Mouse (Mus musculus) embryonic facial prominence, embryonic 12.5 days (tissue): ENCODE results near the gene Ildr2. TPM values are rescaled to one million over a fixed set of nuclear protein-coding genes. Genes with fewer than 3 reads are reported as not detected.

Experiments used
- ATAC-seq: fragments of 200-750 bp; cut with Nextera tagmentation; 2 replicates; pipeline ENCODE4 v1.8.0; 2017; ENCODE audit not compliant: insufficient number of reproducible peaks, insufficient read depth, low FRiP score, low TSS enrichment
- H3K27ac ChIP-seq: fragments of 300-500 bp; sonication (generic); 2 replicates; pipeline ENCODE4 v1.5.1; 2016; ENCODE audit warnings: mild to moderate bottlenecking
- H3K27me3 ChIP-seq: fragments of 300-500 bp; sonication (generic); 2 replicates; pipeline ENCODE4 v1.6.1; 2016; ENCODE audit warnings: mild to moderate bottlenecking, moderate library complexity
- H3K36me3 ChIP-seq: fragments of 300-500 bp; sonication (generic); 2 replicates; pipeline ENCODE4 v1.6.1; 2016; ENCODE audit warnings: mild to moderate bottlenecking
- H3K4me1 ChIP-seq: fragments of 300-500 bp; sonication (generic); 2 replicates; pipeline ENCODE4 v1.6.1; 2016
- H3K4me2 ChIP-seq: fragments of 300-500 bp; sonication (generic); replicated peaks from 2 replicates; pipeline ENCODE4 v1.6.1; 2016; ENCODE audit warnings: mild to moderate bottlenecking, moderate library complexity
- H3K4me3 ChIP-seq: fragments of 300-500 bp; sonication (generic); 2 replicates; pipeline ENCODE4 v1.5.1; 2016; ENCODE audit warnings: mild to moderate bottlenecking
- H3K9ac ChIP-seq: fragments of 300-500 bp; sonication (generic); 2 replicates; pipeline ENCODE4 v1.6.1; 2016; ENCODE audit warnings: mild to moderate bottlenecking, moderate library complexity
- H3K9me3 ChIP-seq: fragments of 300-500 bp; sonication (generic); 2 replicates; pipeline ENCODE4 v1.6.1; 2016; ENCODE audit warnings: mild to moderate bottlenecking, moderate library complexity
- WGBS: fragments of 180-500 bp; shearing (Covaris S2); methylation state at CpG from one replicate; pipeline ENCODE4 v1.1.7; 2016; 5-methylcytosine and 5-hydroxymethylcytosine counted together
- polyA plus RNA-seq: library from polyadenylated mRNA; unstranded; fragments of >200 nt; fragmentation: Nextera tagmentation; extraction: Ambion mirVana; gene quantifications from 2 replicates; pipeline ENCODE4 v1.2.1, GENCODE M21; 2016

Ildr2 gene
- polyA plus RNA-seq, result 1.1 and 1.2 TPM in 2 replicates

DNA sequence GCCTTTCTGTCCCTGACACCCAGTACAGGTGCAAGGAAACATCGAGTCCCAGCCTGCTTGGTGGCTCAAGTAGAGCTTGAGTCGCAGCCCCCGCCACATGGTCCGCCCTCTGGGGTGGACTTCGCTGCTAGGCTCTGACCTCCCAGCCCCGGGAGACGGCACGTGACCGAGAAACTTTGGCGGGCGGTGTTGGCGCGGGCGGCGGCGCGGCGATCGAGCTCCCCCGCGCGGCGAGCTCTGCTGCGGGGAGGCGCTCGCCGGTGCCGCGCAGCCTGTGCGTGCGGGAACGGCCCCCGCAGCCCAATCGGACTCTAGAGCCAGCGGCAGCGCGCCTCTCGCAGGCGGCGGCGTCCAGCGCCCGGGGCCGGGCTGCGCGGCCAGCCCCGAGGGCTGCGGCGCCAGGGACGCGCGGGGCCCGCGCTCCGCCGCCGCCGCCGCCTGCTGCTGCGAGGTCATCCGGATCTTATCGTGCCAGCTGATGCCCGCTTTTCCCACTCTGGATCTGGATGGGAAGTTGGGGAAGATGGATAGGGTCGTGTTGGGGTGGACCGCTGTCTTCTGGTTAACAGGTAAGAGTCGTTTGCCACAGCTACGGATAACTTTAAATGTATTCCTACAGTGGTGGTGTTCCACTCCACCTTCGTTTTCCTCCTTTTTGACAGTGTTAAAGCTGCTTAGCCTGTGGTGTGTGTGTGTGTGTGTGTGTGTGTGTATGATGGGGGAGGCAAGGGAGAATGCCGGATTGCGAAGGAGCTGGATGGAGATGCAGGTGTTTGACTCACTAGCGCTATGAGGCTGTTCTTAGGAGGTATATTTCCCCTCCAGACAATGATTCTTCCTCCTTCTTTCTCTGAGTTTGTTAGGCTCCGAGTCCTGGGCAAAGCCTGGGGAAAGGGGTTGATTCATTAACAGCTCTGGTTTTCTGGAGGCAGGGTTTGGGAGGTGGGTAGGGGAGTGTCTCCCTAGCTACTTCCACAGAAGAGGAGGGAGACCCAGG lies at the start of gene Ildr2:
Gene Ildr2 (plus strand): TSS at position 242 of the 997 bp plus-strand sequence.
- WGBS, result under 1% methylated on average over 72 of the region's 72 CpGs
- H3K27me3 ChIP-seq, result peaks cover 36% of the 10 kb centered on the region
- H3K4me3 ChIP-seq, result peak within 1 kb of the TSS; percentile 43
- H3K36me3 ChIP-seq, result no peaks in the 10 kb centered on the region
- no peaks in the 10 kb centered on the region for H3K9me3 ChIP-seq
- no peak within 1 kb of the TSS for H3K27ac ChIP-seq
- ATAC-seq, result 0 out of 2 replicates have a peak, but pooled peaks have one; percentile 67
- H3K4me1 ChIP-seq, result peaks cover 3% of the 10 kb centered on the region; the same call in 1 of the 2 replicates
- peak within 1 kb of the TSS; percentile 88 for H3K4me2 ChIP-seq
- H3K9ac ChIP-seq, result peak within 1 kb of the TSS; percentile 60

DNA sequence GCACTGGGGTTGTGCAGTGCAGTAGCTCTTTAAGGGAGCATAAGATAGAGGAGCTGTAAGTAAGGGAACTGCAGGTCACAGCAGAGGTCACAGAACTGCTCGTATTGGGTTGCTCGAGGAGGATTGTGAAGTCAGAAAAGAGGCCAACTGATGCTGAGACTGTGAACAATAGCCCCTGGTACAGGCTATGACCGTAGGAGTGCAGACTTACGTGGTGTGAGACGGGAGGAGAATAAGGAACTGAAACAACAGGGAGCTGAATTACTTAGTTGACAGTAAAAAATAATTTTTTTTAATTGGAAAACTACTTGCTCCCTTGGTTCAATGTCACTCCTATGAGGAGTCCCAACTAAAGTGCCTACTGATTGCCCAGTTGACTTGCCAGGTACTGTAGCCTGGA lies 49.8 kb upstream of the Ildr2 start:
- no peak for ATAC-seq
- Histone ChIP-seq H3K36me3 (no peaks in the 10 kb centered on the region), H3K27ac (no peak overlapping the region), H3K4me2 (no peak overlapping the region), H3K4me1 (no peaks in the 10 kb centered on the region), H3K9ac (no peak overlapping the region), H3K4me3 (no peak overlapping the region), H3K27me3 (no peaks in the 10 kb centered on the region), H3K9me3 (no peaks in the 10 kb centered on the region)
- WGBS, result 29% methylated on average over 5 of the region's 5 CpGs

DNA sequence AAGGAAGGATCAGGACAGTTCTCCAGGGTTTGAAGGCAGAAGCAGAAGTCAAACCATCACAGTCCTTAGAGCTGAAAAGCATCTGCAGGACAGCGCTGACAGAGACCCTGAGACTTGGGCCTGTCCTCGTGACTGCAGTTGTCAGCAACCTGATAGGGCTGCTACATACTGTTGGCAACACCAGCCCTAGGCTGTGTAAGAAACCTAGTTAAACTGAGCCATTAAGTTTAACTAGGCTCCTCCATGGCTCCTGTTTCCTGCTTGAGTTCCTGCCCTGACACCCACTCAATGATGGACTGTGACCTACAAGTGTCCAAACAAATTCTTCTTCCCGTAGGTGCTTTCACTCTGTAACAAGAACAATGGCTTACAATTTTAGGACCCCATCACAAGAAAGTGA lies 48.8 kb upstream of the Ildr2 start:
- 62% methylated on average over 3 of the region's 3 CpGs for WGBS
- Histone ChIP-seq H3K9me3 (no peaks in the 10 kb centered on the region), H3K27me3 (no peaks in the 10 kb centered on the region), H3K4me2 (no peak overlapping the region), H3K4me3 (no peak overlapping the region), H3K36me3 (no peaks in the 10 kb centered on the region), H3K4me1 (no peaks in the 10 kb centered on the region), H3K27ac (no peak overlapping the region), H3K9ac (no peak overlapping the region)
- ATAC-seq, result no peak

DNA sequence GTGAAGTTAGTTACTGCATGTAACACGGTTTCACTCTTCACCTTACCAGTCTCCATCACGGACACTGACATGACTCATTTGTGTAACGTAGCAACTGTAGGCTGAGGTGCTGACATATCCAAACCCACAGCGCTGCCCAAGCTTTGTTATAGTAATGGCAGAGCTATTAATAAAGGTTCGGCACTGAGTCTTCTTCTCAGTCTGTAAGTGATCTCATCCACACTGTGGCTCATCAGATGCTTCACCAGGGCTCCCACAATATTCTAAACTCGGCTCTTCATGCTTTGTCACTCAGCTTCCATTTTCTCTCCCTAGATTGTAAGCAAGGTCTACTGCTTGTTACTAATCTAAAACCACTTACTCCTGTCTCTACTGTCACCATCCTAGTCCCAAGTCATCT lies 44.6 kb upstream of the Ildr2 start:
- no peaks in the 10 kb centered on the region for H3K27me3 ChIP-seq
- no peak overlapping the region for H3K4me3 ChIP-seq
- H3K9ac ChIP-seq, result no peak overlapping the region
- 83% methylated on average over 6 of the region's 6 CpGs for WGBS
- H3K4me1 ChIP-seq, result no peaks in the 10 kb centered on the region
- no peak overlapping the region for H3K27ac ChIP-seq
- ATAC-seq, result no peak
- no peak overlapping the region for H3K4me2 ChIP-seq
- no peaks in the 10 kb centered on the region for H3K36me3 ChIP-seq
- H3K9me3 ChIP-seq, result no peaks in the 10 kb centered on the region

DNA sequence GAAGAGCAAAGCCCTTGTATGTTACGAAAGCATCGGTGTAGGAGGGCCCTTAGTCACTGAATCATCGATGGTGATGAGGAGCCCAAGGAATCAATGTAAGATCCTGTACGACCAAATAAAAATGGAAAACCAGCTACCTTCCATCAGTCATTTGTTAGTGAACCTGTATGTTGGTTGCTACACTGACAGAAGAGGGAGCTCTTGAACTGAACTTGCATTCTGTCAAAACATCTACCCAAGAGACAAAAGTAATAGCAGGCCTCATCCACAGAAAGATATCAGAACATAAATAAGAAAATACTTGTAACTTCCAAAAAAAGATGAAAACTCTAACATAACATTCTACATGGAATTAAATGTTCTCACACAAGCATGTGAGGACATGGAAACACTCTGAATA lies 39.8 kb upstream of the Ildr2 start:
- Histone ChIP-seq H3K27me3 (no peaks in the 10 kb centered on the region), H3K27ac (no peak overlapping the region), H3K4me1 (no peaks in the 10 kb centered on the region), H3K36me3 (no peaks in the 10 kb centered on the region), H3K9ac (no peak overlapping the region), H3K4me3 (no peak overlapping the region), H3K9me3 (no peaks in the 10 kb centered on the region), H3K4me2 (no peak overlapping the region)
- 81% methylated on average over 4 of the region's 4 CpGs for WGBS
- no peak for ATAC-seq

DNA sequence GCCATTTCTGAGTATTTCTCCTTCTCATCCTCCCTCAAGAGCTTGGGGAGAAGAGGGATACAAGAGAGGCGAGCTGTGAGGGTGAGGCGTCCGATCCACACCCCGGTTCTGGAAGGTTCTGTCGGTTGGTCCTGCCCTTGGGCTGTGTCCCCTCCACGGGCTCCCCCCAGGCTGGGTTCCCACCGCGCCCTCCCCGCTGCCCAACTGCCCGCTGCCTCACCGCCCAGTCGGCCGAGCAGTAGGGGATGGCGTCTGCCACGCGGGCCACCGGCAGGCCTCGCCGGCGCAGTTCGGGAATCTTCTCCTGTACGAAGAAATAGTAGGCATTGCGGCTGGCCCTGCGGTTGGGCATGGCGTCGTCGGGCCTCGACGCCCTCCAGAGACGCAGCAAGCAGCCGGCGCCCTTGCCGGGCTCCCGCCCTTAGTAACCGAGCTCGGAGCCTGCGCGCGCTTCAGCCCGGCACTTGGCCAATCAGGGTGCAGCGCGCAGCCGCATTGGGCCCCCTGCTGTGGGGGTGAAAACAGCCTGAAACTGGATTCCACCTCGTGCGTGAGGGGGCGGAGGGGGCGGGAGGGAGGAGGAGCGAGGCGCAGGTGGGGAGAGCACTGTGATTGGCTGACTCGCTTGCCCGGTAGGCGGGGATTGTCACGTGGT lies 15.5 kb upstream of the Ildr2 start, which contains the start of gene Mael:
Gene Mael (minus strand): TSS at position 433 of the 655 bp plus-strand sequence.
- H3K36me3 ChIP-seq, result no peaks in the 10 kb centered on the region
- H3K4me1 ChIP-seq, result no peaks in the 10 kb centered on the region
- whole genome bisulfite sequencing, result 85% methylated on average over 53 of the region's 53 CpGs
- H3K27me3 ChIP-seq, result no peaks in the 10 kb centered on the region
- H3K4me2 ChIP-seq, result no peak within 1 kb of the TSS
- no peak within 1 kb of the TSS for H3K27ac ChIP-seq
- H3K9me3 ChIP-seq, result 0 out of 2 replicates have a peak, but pooled peaks cover 7% of the 10 kb centered on the region
- no peak for ATAC-seq
- H3K9ac ChIP-seq, result no peak within 1 kb of the TSS
- H3K4me3 ChIP-seq, result no peak within 1 kb of the TSS

DNA sequence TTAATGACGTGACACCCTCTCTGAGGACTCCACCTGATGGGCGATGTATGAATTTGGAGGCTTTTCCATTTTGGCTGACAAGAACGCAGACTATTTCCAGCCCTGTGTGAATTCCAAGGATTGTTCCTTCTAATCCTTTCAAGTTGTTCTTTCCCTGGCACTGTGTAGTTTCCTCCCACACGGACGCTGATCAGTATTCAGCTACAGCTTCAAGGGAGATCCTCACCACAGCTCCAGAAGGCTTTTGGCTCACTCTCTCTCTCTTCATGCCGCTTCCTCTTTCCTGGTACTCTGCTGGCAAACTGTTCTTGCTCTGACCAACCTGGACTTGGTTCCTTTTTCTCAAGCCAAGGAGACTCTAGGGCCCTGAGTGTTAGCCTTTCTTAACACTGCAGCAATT lies 9.7 kb upstream of the Ildr2 start:
- Histone ChIP-seq H3K9ac (no peak overlapping the region), H3K27ac (no peak overlapping the region), H3K4me2 (no peak overlapping the region), H3K27me3 (no peaks in the 10 kb centered on the region), H3K36me3 (no peaks in the 10 kb centered on the region), H3K4me1 (no peaks in the 10 kb centered on the region), H3K4me3 (no peak overlapping the region), H3K9me3 (no peaks in the 10 kb centered on the region)
- 78% methylated on average over 6 of the region's 6 CpGs for WGBS
- no peak for ATAC-seq

DNA sequence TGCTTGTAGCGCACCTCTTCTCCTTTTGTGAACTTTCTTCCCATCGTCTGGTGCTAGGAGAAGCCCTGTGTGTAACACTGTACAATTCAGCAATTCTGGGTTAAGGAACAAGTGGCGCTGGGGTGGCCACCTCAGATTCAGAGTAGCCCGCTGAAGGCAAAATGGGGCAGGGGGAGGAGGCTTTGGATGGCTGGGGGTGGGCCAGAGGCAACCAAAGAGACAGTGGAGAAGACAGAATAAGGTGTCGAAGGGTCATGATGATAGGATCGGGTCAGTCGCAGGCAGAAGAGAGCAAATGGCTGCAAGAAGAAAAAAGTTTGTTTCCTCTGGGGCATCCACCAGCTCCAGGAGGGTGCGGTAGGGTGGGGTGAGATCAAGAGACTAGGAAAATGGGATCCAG lies 1.2 kb downstream of the Ildr2 start:
- no peak overlapping the region for H3K9ac ChIP-seq

DNA sequence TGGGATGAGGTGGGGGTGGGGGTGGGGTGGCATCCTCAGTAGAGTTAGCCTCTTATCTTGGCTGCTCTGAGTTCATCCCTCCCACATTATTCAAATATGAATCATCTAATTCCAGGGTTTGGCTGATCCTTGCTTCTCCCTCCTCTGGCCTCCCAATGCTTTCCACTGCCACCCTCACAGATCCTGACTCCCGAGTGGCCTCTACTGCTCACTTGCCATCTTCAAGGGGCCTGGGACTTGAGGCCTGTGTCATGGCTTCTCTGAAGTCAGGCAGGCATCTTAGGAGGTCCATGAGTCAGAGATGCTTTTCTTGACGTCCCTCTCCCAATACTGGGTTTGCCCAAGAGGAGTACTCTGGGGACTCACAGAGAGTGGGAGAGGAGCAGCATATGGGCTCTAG lies 1.7 kb downstream of the Ildr2 start:
- H3K4me2 ChIP-seq, result peak overlapping the region; percentile 17; the same call in 1 of the 2 replicates
- peaks cover 36% of the 10 kb centered on the region for H3K27me3 ChIP-seq
- ATAC-seq, result no peak
- H3K27ac ChIP-seq, result no peak overlapping the region
- H3K9me3 ChIP-seq, result no peaks in the 10 kb centered on the region
- no peak overlapping the region for H3K4me3 ChIP-seq
- no peak overlapping the region for H3K9ac ChIP-seq
- H3K36me3 ChIP-seq, result no peaks in the 10 kb centered on the region
- 38% methylated on average over 2 of the region's 2 CpGs for WGBS
- H3K4me1 ChIP-seq, result peaks cover 3% of the 10 kb centered on the region; the same call in 1 of the 2 replicates

More for the DNA sequence above, 1.2 kb downstream of the Ildr2 start:
- H3K4me3 ChIP-seq, result no peak overlapping the region
- no peaks in the 10 kb centered on the region for H3K9me3 ChIP-seq
- peaks cover 36% of the 10 kb centered on the region for H3K27me3 ChIP-seq
- H3K27ac ChIP-seq, result no peak overlapping the region
- peaks cover 3% of the 10 kb centered on the region; the same call in 1 of the 2 replicates for H3K4me1 ChIP-seq
- peak overlapping the region; percentile 17; the same call in 1 of the 2 replicates for H3K4me2 ChIP-seq
- H3K36me3 ChIP-seq, result no peaks in the 10 kb centered on the region
- no peak for ATAC-seq
- WGBS, result 47% methylated on average over 8 of the region's 8 CpGs

DNA sequence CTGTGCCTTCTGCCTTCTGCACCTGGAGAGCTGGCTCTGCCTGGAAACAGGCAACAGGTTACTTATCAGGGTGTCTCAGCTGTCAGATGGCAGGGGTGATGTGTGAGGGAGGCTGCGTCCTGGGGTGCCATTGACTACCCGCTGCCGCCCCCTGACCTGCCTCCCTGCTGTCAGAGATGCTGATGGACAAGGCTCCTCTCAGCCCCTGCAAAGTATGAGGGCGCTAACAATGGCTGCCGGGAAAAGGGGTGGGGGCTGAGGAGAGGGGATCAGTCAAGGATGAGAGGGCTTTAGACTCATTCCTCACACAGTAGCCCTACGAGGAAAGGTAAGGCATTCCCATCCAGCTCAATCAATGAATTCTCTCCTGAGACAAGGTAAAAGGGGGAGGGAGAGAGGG lies 2.4 kb downstream of the Ildr2 start:
- Histone ChIP-seq H3K4me2 (peak overlapping the region; percentile 17; the same call in 1 of the 2 replicates), H3K9me3 (no peaks in the 10 kb centered on the region), H3K4me3 (no peak overlapping the region), H3K4me1 (peaks cover 3% of the 10 kb centered on the region; the same call in 1 of the 2 replicates), H3K36me3 (no peaks in the 10 kb centered on the region), H3K27ac (no peak overlapping the region), H3K9ac (no peak overlapping the region), H3K27me3 (peaks cover 36% of the 10 kb centered on the region)
- 10% methylated on average over 6 of the region's 6 CpGs for WGBS
- ATAC-seq, result 0 out of 2 replicates have a peak, but pooled peaks have one; percentile 19

DNA sequence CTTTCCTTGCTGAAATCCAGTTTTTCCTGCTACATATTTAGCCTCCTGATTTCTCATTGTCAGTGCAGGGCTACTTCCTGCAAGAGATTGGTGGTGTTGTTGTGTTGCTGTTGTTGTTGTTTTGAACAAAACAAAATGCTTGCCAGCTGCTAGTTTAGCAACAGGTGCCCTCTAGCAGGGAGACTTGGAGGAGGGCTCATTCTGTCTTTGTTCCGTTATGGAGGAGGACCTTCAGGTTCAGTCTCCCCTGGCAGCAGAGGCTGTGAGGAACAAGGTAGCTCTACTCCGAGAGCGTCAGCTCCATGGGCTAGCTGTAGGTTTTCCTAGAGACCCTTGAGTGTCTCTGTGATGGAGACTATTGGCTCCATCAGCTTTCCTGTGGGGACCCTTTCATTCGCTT lies 3.0 kb downstream of the Ildr2 start:
- Histone ChIP-seq H3K36me3 (no peaks in the 10 kb centered on the region), H3K27ac (no peak overlapping the region), H3K4me3 (no peak overlapping the region), H3K4me1 (peaks cover 3% of the 10 kb centered on the region; the same call in 1 of the 2 replicates), H3K4me2 (no peak overlapping the region), H3K9ac (no peak overlapping the region), H3K9me3 (no peaks in the 10 kb centered on the region), H3K27me3 (peaks cover 36% of the 10 kb centered on the region)
- ATAC-seq, result no peak
- 62% methylated on average over 4 of the region's 4 CpGs for WGBS
